Mouse (Mus musculus): ENCODE results near the gene Ccdc151.
A peak's percentile ranks its signal among the peaks of the same experiment; 100 is the strongest.

The Ccdc151 gene

GRCm38 (mm10) chr9:21958372-21958771 lies 44.1 kb downstream of the Ccdc151 start:
- no peak for DNase-seq (ENCODE audit: extremely low read depth, low read depth)

GRCm38 (mm10) chr9:21955570-21956281 lies 46.7 kb downstream of the Ccdc151 start, which contains the start of gene Swsap1:
Swsap1 (plus strand) TSS chr9:21955755.
- DNase-seq (ENCODE audit: extremely low read depth, low read depth): peak; percentile 99

GRCm38 (mm10) chr9:21955225-21955569 lies 47.2 kb downstream of the Ccdc151 start:
- DNase-seq (ENCODE audit: extremely low read depth, low read depth): no peak

GRCm38 (mm10) chr9:21954635-21955034 lies 47.8 kb downstream of the Ccdc151 start:
- no peak for DNase-seq (ENCODE audit: extremely low read depth, low read depth)

GRCm38 (mm10) chr9:21953600-21953999 lies 48.8 kb downstream of the Ccdc151 start:
- DNase-seq (ENCODE audit: extremely low read depth, low read depth): no peak

- no peak for DNase-seq (ENCODE audit: extremely low read depth, low read depth)
Measured at GRCm38 (mm10) chr9:21951977-21952376, 50.5 kb downstream of the Ccdc151 start.

- DNase-seq (ENCODE audit: extremely low read depth, low read depth): no peak
Measured at GRCm38 (mm10) chr9:21950322-21950721, 52.1 kb downstream of the Ccdc151 start.

GRCm38 (mm10) chr9:21948790-21949189 lies 53.6 kb downstream of the Ccdc151 start:
- no peak for DNase-seq (ENCODE audit: extremely low read depth, low read depth)

GRCm38 (mm10) chr9:21948146-21948545 lies 54.3 kb downstream of the Ccdc151 start:
- DNase-seq (ENCODE audit: extremely low read depth, low read depth): no peak

- peak; percentile 44 for DNase-seq (ENCODE audit: extremely low read depth, low read depth)
Measured at GRCm38 (mm10) chr9:21947540-21948130, 54.8 kb downstream of the Ccdc151 start.

GRCm38 (mm10) chr9:21944267-21944666 lies 58.2 kb downstream of the Ccdc151 start:
- no peak for DNase-seq (ENCODE audit: extremely low read depth, low read depth)

GRCm38 (mm10) chr9:21943638-21944037 lies 58.8 kb downstream of the Ccdc151 start:
- no peak for DNase-seq (ENCODE audit: extremely low read depth, low read depth)

GRCm38 (mm10) chr9:21943046-21943445 lies 59.4 kb downstream of the Ccdc151 start:
- DNase-seq (ENCODE audit: extremely low read depth, low read depth): no peak

Data from MEL-GATA-1-ER (cell line).